Mouse (Mus musculus): ENCODE results near the gene Olfr722. TPM values are rescaled to one million over a fixed set of nuclear protein-coding genes. Genes with fewer than 3 reads are reported as not detected.
"Not testable (repeated sequence)": the region's sequence is repeated elsewhere in the genome, so short reads cannot be mapped to it uniquely, and the experiment has no call there.

Olfr722 gene
- not detected in 2 replicates for polyA plus RNA-seq (2015; fragmentation: Nextera tagmentation; extraction: Ambion mirVana)

DNA sequence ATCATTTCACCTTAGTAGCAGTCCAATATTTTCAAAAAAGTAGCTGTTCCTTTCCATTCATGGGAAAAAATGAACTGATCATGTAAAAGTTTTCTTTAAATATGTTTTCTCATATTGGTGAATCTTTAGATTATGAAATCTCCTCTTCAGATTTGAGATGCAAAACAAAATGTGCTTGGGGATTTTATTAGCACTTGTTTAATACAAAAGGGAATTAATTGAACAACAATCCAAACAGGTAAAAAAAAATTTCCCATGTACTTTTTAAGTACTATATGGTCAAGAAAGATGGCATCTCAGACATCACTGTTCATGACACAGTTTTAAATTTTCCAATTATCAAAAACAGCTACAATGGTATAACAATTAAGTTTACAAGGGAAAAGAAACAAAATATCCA, at the start of gene Olfr722:
Gene Olfr722, minus strand, starts transcription at position 101 of the 400 bp plus-strand sequence.
- Histone ChIP-seq H3K27me3 (ENCODE audit: control insufficient read depth, insufficient read depth, low read length) (no peaks in the 10 kb centered on the region), H3K9me3 (replicated peaks; ENCODE audit: control insufficient read depth, low read length) (no peaks in the 10 kb centered on the region), H3K9ac (ENCODE audit: low read length) (no peak within 1 kb of the TSS), H3K27ac (ENCODE audit: low read length) (no peak within 1 kb of the TSS), H3K4me3 (ENCODE audit: low read length) (no peak within 1 kb of the TSS), H3K4me2 (ENCODE audit: low read depth, low read length) (no peak within 1 kb of the TSS), H3K4me1 (ENCODE audit: control insufficient read depth, insufficient read depth, low read length) (no peaks in the 10 kb centered on the region), H3K36me3 (ENCODE audit: control insufficient read depth, insufficient read depth) (no peaks in the 10 kb centered on the region)
- ATAC-seq (replicated peaks; ENCODE audit: extremely low read depth, insufficient read depth, low FRiP score): no peak

DNA sequence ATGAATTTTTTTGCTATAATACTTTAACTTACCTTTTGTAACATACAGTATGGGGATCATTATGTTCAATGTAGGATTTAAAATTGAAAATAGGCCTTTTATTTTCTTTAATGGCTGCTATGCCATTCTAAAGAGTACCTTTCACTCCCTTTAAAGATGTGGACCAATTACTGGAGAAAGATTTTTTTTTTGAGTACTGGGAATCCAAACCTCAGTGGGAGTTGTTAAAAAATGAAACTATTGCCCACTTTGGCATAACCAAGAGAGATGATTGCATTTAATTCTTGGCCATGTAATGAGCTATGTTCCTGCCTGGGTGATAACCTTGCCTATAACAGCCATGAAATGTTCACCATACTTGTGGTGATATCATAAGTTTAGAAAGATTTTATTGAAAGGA, 29.9 kb upstream of the Olfr722 start, which contains the start of gene Olfr723:
Gene Olfr723, minus strand, starts transcription at position 101 of the 400 bp plus-strand sequence.
- not testable (repeated sequence) for H3K27ac ChIP-seq (ENCODE audit: low read length); H3K4me3 ChIP-seq (ENCODE audit: low read length); ATAC-seq (replicated peaks; ENCODE audit: extremely low read depth, insufficient read depth, low FRiP score); H3K36me3 ChIP-seq (ENCODE audit: control insufficient read depth, insufficient read depth); H3K4me2 ChIP-seq (ENCODE audit: low read depth, low read length); H3K9me3 ChIP-seq (replicated peaks; ENCODE audit: control insufficient read depth, low read length); H3K4me1 ChIP-seq (ENCODE audit: control insufficient read depth, insufficient read depth, low read length); H3K9ac ChIP-seq (ENCODE audit: low read length); H3K27me3 ChIP-seq (ENCODE audit: control insufficient read depth, insufficient read depth, low read length)

DNA sequence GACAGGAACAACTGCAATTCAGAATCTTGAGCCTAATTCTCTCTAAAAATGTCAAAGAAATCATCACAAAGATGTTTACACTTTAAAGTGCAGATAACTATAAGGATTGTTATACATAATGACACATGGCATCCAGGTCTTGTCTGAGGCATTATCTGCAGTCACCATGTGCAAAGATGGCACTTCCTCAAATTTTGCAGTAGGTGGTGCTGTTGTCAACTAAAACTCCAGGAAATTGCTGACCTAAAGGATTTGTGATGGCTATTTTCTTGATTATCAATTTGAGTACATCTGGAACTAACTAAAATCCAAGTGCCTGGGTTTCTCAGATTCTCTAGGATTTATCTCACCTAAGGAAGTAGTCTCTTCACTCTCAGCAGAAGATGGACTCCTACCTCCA, 41.4 kb downstream of the Olfr722 start:
- H3K9me3 ChIP-seq (replicated peaks; ENCODE audit: control insufficient read depth, low read length): no peaks in the 10 kb centered on the region
- H3K9ac ChIP-seq (ENCODE audit: low read length): no peak overlapping the region
- H3K4me2 ChIP-seq (ENCODE audit: low read depth, low read length): no peak overlapping the region
- no peaks in the 10 kb centered on the region for H3K4me1 ChIP-seq (ENCODE audit: control insufficient read depth, insufficient read depth, low read length)
- H3K27me3 ChIP-seq (ENCODE audit: control insufficient read depth, insufficient read depth, low read length): no peaks in the 10 kb centered on the region
- H3K27ac ChIP-seq (ENCODE audit: low read length): no peak overlapping the region
- H3K36me3 ChIP-seq (ENCODE audit: control insufficient read depth, insufficient read depth): no peaks in the 10 kb centered on the region
- H3K4me3 ChIP-seq (ENCODE audit: low read length): no peak overlapping the region
- ATAC-seq (replicated peaks; ENCODE audit: extremely low read depth, insufficient read depth, low FRiP score): no peak

Other genes with a start within 250 kb of the Olfr722 start
- gene Armh4, start 118.6 kb downstream of the Olfr722 start, polyA plus RNA-seq (2015; fragmentation: Nextera tagmentation; extraction: Ambion mirVana): 39.1 and 40.8 TPM in 2 replicates
- gene Olfr723, start 29.8 kb upstream of the Olfr722 start, polyA plus RNA-seq (2015; fragmentation: Nextera tagmentation; extraction: Ambion mirVana): not detected in 2 replicates
- not detected in 2 replicates for gene Olfr724, start 61.3 kb upstream of the Olfr722 start, polyA plus RNA-seq (2015; fragmentation: Nextera tagmentation; extraction: Ambion mirVana)
- not detected in 2 replicates for gene Olfr725, start 138.4 kb upstream of the Olfr722 start, polyA plus RNA-seq (2015; fragmentation: Nextera tagmentation; extraction: Ambion mirVana)
- gene Olfr726, start 189.0 kb upstream of the Olfr722 start, polyA plus RNA-seq (2015; fragmentation: Nextera tagmentation; extraction: Ambion mirVana): not detected in 2 replicates
- gene Olfr727, start 221.2 kb upstream of the Olfr722 start, polyA plus RNA-seq (2015; fragmentation: Nextera tagmentation; extraction: Ambion mirVana): not detected in 2 replicates
- not detected in 2 replicates for gene Olfr728, start 240.7 kb upstream of the Olfr722 start, polyA plus RNA-seq (2015; fragmentation: Nextera tagmentation; extraction: Ambion mirVana)